Mouse (Mus musculus) hindbrain, embryonic 10.5 days (tissue): ENCODE measurements at regions not wholly inside any gene's neighbourhood (a gene's known extent, or its start where the extent isn't known, plus 50 kb on each side); places are given as distances from the start of the nearest gene placed in this dataset.

ENCODE experiments used
- DNase-seq: peaks from one replicate; pipeline ENCODE4 v3.0.0-alpha.2; 2017; ENCODE audit warnings: low spot score
- H3K27ac ChIP-seq: fragments of 300-500 bp; sonication (generic); 2 replicates; pipeline ENCODE4 v1.5.1; 2016; ENCODE audit warnings: mild to moderate bottlenecking, moderate library complexity
- H3K27me3 ChIP-seq: fragments of 300-500 bp; sonication (generic); 2 replicates; pipeline ENCODE4 v1.6.1; 2016; ENCODE audit warnings: mild to moderate bottlenecking; ENCODE audit not compliant: poor library complexity, insufficient read depth, severe bottlenecking
- H3K36me3 ChIP-seq: fragments of 300-500 bp; sonication (generic); 2 replicates; pipeline ENCODE4 v1.6.1; 2016; ENCODE audit warnings: mild to moderate bottlenecking, moderate library complexity
- H3K4me1 ChIP-seq: fragments of 300-500 bp; sonication (generic); replicated peaks from 2 replicates; pipeline ENCODE4 v1.6.1; 2016; ENCODE audit warnings: mild to moderate bottlenecking
- H3K4me3 ChIP-seq: fragments of 300-500 bp; sonication (generic); 2 replicates; pipeline ENCODE4 v1.5.1; 2016; ENCODE audit warnings: mild to moderate bottlenecking, moderate library complexity
- H3K9me3 ChIP-seq: fragments of 300-500 bp; sonication (generic); 2 replicates; pipeline ENCODE4 v1.6.1; 2016; ENCODE audit warnings: mild to moderate bottlenecking, moderate library complexity
- WGBS: fragments of 180-500 bp; shearing (Covaris S2); methylation state at CpG from one replicate; pipeline ENCODE4 v1.1.7; 2016; 5-methylcytosine and 5-hydroxymethylcytosine counted together

DNA sequence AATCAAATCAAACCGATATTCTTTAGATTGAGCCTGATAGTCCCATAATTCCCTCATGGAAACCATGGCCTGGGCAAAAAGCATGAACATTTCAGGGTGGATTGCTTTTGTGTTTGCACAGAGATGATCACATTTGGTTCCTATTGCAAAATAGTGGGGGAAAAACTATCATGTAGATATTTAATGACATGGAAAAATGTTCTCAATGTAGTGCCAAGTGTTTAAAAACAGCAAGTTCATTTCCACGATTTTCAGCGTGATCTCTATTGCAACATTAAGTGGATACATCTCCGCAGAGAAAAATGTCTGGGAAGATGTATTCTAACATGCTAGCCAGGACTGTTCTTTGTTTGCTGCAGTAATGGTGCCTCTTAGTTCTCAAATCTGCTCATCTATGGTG, 235.0 kb upstream of the Stt3b start:
- H3K36me3 ChIP-seq = no peaks in the 10 kb centered on the region
- H3K4me3 ChIP-seq = no peak overlapping the region
- H3K9me3 ChIP-seq = peaks cover 10% of the 10 kb centered on the region
- no peak for DNase-seq
- 89% methylated on average over 4 of the region's 4 CpGs for WGBS
- H3K27me3 ChIP-seq = no peaks in the 10 kb centered on the region
- H3K4me1 ChIP-seq = peaks cover 24% of the 10 kb centered on the region
- no peak overlapping the region for H3K27ac ChIP-seq

DNA sequence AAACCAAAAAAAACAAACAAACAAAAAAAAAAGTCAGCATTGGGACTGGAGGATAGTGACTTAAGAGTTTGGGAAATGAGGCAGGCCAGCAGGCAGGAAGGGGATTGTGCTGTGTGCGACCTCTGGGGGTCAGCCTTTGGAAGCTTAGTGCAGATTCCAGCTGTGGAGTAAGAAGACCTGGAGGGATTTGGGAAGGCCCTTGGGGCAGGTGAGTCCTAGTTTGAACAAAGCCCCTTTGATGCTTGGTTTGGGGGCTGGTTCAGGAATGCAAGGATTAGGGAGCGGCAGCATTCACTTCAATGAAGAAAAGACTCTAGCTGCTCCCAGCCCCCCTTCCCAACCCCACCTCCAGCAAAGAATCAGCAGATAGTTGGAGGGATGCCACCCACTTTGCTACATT, 235.6 kb upstream of the Stt3b start:
- Histone ChIP-seq H3K4me3 (no peak overlapping the region), H3K36me3 (no peaks in the 10 kb centered on the region), H3K27ac (no peak overlapping the region), H3K27me3 (no peaks in the 10 kb centered on the region), H3K9me3 (peaks cover 10% of the 10 kb centered on the region), H3K4me1 (peaks cover 24% of the 10 kb centered on the region)
- no peak for DNase-seq
- WGBS = 50% methylated on average over 2 of the region's 2 CpGs

DNA sequence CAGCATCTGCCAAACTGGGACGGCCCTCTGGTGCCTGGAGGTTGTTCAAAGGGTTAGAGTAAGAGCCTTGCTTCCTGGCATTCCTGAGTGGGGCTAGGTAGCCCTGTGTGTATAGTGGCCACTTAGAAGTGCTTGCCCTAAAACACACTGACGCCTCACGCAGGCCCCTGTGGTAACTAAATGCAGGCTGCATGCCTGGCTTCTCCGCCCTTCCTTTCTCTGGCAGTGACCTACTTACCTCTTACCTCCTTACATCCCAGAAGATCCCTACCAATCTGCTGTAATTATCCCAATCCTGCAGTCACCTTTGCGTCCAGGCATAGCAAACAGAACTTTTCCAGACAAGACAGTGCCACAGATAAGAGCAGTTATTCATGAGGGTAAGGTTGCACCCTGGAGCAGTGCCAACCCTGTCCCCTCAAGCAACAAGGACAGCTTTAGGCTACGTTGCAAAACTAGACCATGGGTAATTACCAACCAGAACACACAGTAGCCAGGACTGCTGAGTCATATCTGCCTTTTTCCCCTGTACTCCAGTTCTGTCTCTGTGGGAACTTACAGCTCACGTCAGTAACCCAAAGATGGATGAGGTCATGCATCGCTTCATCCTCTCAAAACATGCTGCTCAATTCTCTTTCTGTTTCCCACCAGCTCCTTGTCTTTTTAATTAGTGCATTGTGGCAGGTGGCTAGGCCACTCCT, 237.6 kb upstream of the Stt3b start:
- Histone ChIP-seq H3K4me1 (peaks cover 24% of the 10 kb centered on the region), H3K9me3 (no peaks in the 10 kb centered on the region), H3K27ac (0 out of 2 replicates have a peak overlapping the region, but pooled peaks have one; percentile 50), H3K27me3 (no peaks in the 10 kb centered on the region), H3K36me3 (no peaks in the 10 kb centered on the region), H3K4me3 (no peak overlapping the region)
- WGBS = 70% methylated on average over 8 of the region's 8 CpGs
- DNase-seq = no peak

GRCm38 (mm10) chr9:115548722-115549349, 238.6 kb upstream of the Stt3b start:
- DNase-seq = no peak
- H3K27me3 ChIP-seq = no peaks in the 10 kb centered on the region
- peaks cover 24% of the 10 kb centered on the region for H3K4me1 ChIP-seq
- no peaks in the 10 kb centered on the region for H3K36me3 ChIP-seq
- H3K9me3 ChIP-seq = no peaks in the 10 kb centered on the region
- 58% methylated on average over 8 of the region's 8 CpGs for WGBS
- H3K27ac ChIP-seq = 0 out of 2 replicates have a peak overlapping the region, but pooled peaks have one; percentile 2
- H3K4me3 ChIP-seq = no peak overlapping the region

- H3K9me3 ChIP-seq = no peaks in the 10 kb centered on the region
- DNase-seq = no peak
- peaks cover 20% of the 10 kb centered on the region for H3K4me1 ChIP-seq
- no peaks in the 10 kb centered on the region for H3K27me3 ChIP-seq
- no peak overlapping the region for H3K27ac ChIP-seq
- no peaks in the 10 kb centered on the region for H3K36me3 ChIP-seq
- WGBS = 92% methylated on average over 11 of the region's 11 CpGs
- no peak overlapping the region for H3K4me3 ChIP-seq
Observed at GRCm38 (mm10) chr9:115551080-115551479, 240.9 kb upstream of the Stt3b start.

GRCm38 (mm10) chr9:115551501-115551900, 241.3 kb upstream of the Stt3b start:
- H3K36me3 ChIP-seq = no peaks in the 10 kb centered on the region
- H3K27ac ChIP-seq = no peak overlapping the region
- no peak overlapping the region for H3K4me3 ChIP-seq
- no peaks in the 10 kb centered on the region for H3K27me3 ChIP-seq
- peaks cover 18% of the 10 kb centered on the region for H3K4me1 ChIP-seq
- H3K9me3 ChIP-seq = no peaks in the 10 kb centered on the region
- DNase-seq = no peak
- WGBS = 84% methylated on average over 4 of the region's 4 CpGs

DNA sequence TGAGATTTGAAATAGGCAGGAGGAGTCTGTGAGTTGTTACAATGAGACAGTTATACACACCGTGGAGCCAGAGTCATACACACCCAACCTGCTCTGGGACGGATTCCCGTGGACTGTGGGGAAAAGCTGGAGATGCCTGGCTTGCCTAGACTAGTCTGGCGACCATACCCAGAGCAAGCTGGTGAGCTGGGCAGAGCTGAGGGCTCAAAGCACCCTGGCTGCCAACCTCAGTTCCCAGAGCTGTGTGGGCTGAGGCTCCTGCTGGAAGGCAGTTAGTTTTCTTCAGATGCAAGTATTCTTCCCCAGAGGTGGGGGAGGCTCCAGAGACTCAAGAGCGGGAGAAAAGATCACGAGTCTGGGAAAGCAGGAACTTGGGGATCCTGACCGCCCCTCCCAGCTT, 247.9 kb upstream of the Stt3b start:
- 90% methylated on average over 7 of the region's 7 CpGs for WGBS
- Histone ChIP-seq H3K4me3 (no peak overlapping the region), H3K36me3 (no peaks in the 10 kb centered on the region), H3K27me3 (no peaks in the 10 kb centered on the region), H3K27ac (no peak overlapping the region), H3K4me1 (no peaks in the 10 kb centered on the region), H3K9me3 (peaks cover 12% of the 10 kb centered on the region; the same call in 1 of the 2 replicates)
- DNase-seq = no peak

DNA sequence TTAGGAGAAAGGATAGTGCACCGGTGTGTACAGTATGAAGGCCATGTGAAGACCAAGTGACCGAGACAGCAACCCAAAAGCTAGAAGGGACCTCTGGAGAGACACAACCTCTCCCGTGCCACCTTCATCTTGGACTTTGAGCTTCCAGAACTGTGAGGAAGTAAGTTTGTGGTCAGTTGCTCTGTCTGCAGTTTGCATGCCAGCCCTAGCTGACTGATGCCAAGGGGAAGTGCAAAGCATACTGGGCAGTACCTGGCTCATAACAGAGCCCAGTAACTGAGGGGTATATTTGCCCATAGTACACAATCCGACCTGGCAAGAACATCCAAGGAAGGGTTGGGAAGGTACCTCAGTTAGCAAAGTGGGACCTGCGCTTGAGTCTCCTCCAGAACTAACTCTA, 249.3 kb upstream of the Stt3b start:
- no peaks in the 10 kb centered on the region for H3K36me3 ChIP-seq
- H3K27me3 ChIP-seq = no peaks in the 10 kb centered on the region
- 92% methylated on average over 5 of the region's 5 CpGs for WGBS
- peaks cover 12% of the 10 kb centered on the region; the same call in 1 of the 2 replicates for H3K9me3 ChIP-seq
- H3K4me3 ChIP-seq = no peak overlapping the region
- no peaks in the 10 kb centered on the region for H3K4me1 ChIP-seq
- no peak for DNase-seq
- H3K27ac ChIP-seq = no peak overlapping the region

DNA sequence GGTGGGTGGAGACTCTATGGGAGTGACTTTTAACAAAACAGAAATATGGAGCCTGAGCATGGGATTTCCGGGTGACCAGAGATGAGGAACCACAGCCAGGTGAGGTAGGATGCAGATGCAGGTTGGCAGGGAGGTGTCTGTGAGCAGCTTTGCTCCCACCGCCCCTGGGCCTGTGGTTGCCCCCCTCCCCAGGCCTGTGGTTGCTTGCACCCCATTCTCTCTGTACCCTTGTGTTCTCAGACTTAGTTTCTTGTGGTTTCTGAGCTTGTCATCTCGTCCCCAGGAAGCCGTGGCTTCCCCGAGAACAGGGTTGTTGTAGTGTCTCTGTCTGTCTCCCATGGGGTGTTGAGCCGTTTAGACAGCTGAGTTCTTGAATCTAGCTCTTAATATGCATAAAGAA, 251.0 kb upstream of the Stt3b start:
- Histone ChIP-seq H3K9me3 (peaks cover 12% of the 10 kb centered on the region; the same call in 1 of the 2 replicates), H3K27me3 (no peaks in the 10 kb centered on the region), H3K4me1 (no peaks in the 10 kb centered on the region), H3K36me3 (no peaks in the 10 kb centered on the region), H3K27ac (no peak overlapping the region), H3K4me3 (no peak overlapping the region)
- DNase-seq = no peak
- 92% methylated on average over 6 of the region's 6 CpGs for WGBS

DNA sequence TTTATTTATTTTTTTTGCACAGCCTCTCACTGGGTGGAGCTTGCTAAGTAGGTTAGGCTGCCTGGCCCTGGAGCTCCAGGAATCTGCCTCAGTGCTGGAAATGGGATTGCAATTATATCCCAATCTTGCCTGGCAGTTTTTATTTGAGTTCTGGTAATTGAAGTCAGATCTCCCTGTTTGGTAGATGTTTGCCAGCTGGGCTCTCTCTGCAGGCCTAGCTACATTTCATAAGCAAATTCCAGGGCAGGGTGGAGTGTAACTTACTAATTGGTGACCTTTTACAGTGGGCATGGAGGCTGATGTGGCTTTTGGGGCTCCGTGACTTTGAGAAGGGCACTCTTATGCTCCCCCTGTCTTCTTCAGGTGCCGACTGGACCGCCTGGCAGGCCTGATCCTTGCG, 252.6 kb upstream of the Stt3b start:
- Histone ChIP-seq H3K27me3 (no peaks in the 10 kb centered on the region), H3K4me3 (no peak overlapping the region), H3K4me1 (no peaks in the 10 kb centered on the region), H3K27ac (no peak overlapping the region), H3K9me3 (peaks cover 12% of the 10 kb centered on the region; the same call in 1 of the 2 replicates), H3K36me3 (no peaks in the 10 kb centered on the region)
- WGBS = 60% methylated on average over 4 of the region's 4 CpGs
- DNase-seq = no peak

DNA sequence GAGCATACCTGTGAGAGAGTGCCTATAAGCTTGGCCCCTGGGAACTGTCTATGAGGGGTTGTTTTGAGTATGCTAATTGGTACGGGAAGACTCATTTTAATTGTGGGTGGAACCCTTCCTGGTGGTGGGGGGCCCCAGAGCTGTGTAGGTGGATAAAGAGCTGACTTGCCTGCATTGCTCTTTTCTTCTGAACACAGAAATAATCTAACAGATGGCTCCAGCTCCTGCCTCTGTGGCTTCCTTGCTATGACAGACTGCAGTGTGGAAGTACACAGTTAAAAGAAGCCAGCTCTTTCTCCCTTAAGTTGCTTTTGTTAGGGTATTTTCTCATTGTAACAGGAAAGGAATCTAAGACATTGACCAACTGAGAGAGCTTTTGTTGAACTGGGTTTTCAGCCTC, 254.1 kb upstream of the Stt3b start:
- Histone ChIP-seq H3K36me3 (no peaks in the 10 kb centered on the region), H3K4me3 (no peak overlapping the region), H3K27me3 (no peaks in the 10 kb centered on the region), H3K9me3 (0 out of 2 replicates have a peak, but pooled peaks cover 12% of the 10 kb centered on the region), H3K4me1 (no peaks in the 10 kb centered on the region), H3K27ac (no peak overlapping the region)
- WGBS = 77% methylated on average over 1 of the region's 1 CpGs
- no peak for DNase-seq

DNA sequence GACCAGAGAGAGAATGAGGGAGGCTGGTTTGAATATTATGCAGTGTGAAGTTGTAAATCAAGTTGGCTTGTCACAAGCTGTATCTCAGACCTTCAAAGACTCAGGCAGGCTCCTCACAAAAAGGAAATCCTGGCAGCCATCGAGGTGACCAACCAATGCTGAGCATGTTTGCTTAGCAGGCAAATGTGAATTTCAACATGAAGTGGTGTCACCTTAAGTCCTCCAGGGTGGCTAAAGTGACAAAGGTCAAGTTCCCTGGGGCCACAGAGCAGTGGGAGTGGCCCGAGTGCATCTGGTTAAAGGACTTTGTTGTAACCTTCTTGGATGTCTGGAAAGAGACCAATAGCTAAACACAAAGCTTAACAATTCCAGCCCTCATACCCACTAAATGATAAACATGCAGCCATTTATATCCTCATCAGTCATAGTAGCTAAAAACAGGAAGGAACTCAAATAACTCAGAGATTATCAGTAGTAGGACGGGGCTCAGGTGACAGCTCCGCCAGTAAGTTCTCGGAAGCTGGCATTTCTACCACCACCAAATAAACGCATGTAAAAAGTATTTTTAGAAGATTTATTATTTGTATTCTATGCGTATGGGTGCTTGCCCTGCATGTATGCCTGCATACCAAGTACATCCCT, 258.6 kb upstream of the Stt3b start:
- H3K4me3 ChIP-seq = no peak overlapping the region
- WGBS = 79% methylated on average over 7 of the region's 7 CpGs
- no peaks in the 10 kb centered on the region for H3K9me3 ChIP-seq
- H3K27ac ChIP-seq = no peak overlapping the region
- H3K36me3 ChIP-seq = no peaks in the 10 kb centered on the region
- no peaks in the 10 kb centered on the region for H3K27me3 ChIP-seq
- no peak for DNase-seq
- no peaks in the 10 kb centered on the region for H3K4me1 ChIP-seq

- Histone ChIP-seq H3K36me3 (no peaks in the 10 kb centered on the region), H3K4me1 (no peaks in the 10 kb centered on the region), H3K27ac (no peak overlapping the region), H3K27me3 (no peaks in the 10 kb centered on the region), H3K9me3 (no peaks in the 10 kb centered on the region), H3K4me3 (no peak overlapping the region)
- DNase-seq = no peak
- 88% methylated on average over 4 of the region's 4 CpGs for WGBS
Observed at GRCm38 (mm10) chr9:115570998-115571397, 260.8 kb upstream of the Stt3b start.
